Mouse (Mus musculus) left cerebral cortex, adult 18-20 months (tissue): ENCODE results near the gene Gpr173. TPM values are rescaled to one million over a fixed set of nuclear protein-coding genes. Genes with fewer than 3 reads are reported as not detected.

Source experiments
- DNase-seq, 2 experiments: peaks; one replicate each; pipeline ENCODE4 v3.0.0; 2021 to 2022; ENCODE audit warnings: low spot score in 2 of 2, mixed read lengths in 1 of 2
- total RNA-seq, 2 experiments: library from RNA; stranded (reverse); gene quantifications; 2 replicates each; pipeline ENCODE4 v1.2.3; 2021

Gpr173 gene
- total RNA-seq, 2 experiments from 2014 or later: 13.3 to 14.3 TPM

DNA sequence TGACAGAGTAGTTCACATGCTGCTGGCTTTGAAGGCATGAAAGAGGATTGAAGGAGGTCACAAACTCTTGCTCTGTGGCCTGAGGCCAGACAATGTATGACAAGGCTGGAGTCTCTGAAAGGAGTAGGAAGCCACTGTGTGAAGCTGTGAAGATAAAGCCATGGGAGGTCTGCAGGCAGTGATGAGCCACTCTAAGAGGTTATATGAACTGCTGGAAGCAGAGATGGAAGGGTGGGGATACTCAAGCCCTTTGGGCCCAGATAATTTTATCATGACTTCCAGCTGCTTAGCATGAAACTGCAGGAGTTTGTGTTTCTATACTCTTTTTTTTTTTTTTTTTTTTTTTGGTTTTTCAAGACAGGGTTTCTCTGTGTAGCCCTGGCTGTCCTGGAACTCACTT, 61.1 kb downstream of the Gpr173 start:
- no peak for DNase-seq

DNA sequence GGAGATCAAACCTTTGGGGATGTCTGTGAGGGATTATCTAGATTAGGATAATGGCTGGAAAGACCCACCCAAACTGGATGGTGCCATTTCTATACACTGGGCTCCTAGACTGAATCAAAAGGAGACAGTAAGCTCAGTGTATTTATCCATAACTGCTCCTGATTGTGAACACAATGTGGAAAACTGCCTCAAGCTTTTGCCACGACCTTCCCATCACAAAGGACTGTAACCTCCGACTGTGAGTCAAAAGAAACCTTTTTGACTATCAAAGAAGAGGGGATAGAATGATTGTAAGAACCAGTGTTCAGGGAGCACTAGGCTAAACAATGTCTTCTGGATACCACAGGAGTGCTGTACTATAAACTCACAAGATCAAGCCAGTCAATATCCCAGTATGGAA, 62.3 kb downstream of the Gpr173 start:
- no peak for DNase-seq

Other genes with a start within 250 kb of the Gpr173 start
- 100 to 1,000 TPM; 141 to 142 TPM for gene Iqsec2, start 224.4 kb downstream of the Gpr173 start, total RNA-seq
- gene Kdm5c, start 135.7 kb downstream of the Gpr173 start, total RNA-seq: 10 to 100 TPM; 47.1 to 65.7 TPM
- gene Kantr, start 41.2 kb downstream of the Gpr173 start, total RNA-seq: 10 to 100 TPM; 56.0 to 60.3 TPM
- gene Tspyl2, start 26.3 kb downstream of the Gpr173 start, total RNA-seq: 100 to 1,000 TPM in 1 of 2 experiments, 10 to 100 TPM in 1; 98.9 to 109 TPM
- not detected for gene Cldn34a, start 194.6 kb upstream of the Gpr173 start, total RNA-seq